10 mouse cellular contexts compared by ENCODE assay signal in genomic region chrX:72825589-72825905, GRCm38 (mm10). TPM values are rescaled to one million over a fixed set of nuclear protein-coding genes. Genes with fewer than 3 reads are reported as not detected.
DNase-seq lines count a peak whose midpoint lies in the region; ATAC-seq and TF ChIP-seq lines count a peak whose summit lies in the region.
"Had no signal": no experiment of that assay in that cellular context is flagged by ENCODE, and none has a peak within 500 bp of the region (broad histone marks: within the 10 kb centered on the region; RNA-seq: fewer than 3 reads in every experiment).

No protein-coding gene starts in this region.

- TF ChIP-seq CTCF in testis, adult 2 months (IDR thresholded peaks at IDR 0.05; ENCODE audit: control insufficient read depth, insufficient read depth, insufficient replicate concordance, low read depth, low read length), result no peak

- H3K4me1 ChIP-seq in testis, adult 2 months (ENCODE audit: control insufficient read depth, insufficient read depth, low read length), result peaks cover 2% of the 10 kb centered on the region
- H3K4me1 ChIP-seq in midbrain, embryonic 11.5 days (ENCODE audit: control insufficient read depth, insufficient read depth, low read length), result no peaks in the 10 kb centered on the region

- ATAC-seq in midbrain, embryonic 11.5 days (ENCODE audit: low FRiP score), result no peak
- no peak for ATAC-seq in frontal cortex, adult (ENCODE audit: low TSS enrichment)
- no peak for ATAC-seq in megakaryocyte-erythroid progenitor cell, adult 5-6 weeks (replicated peaks; ENCODE audit: low FRiP score, low TSS enrichment, poor library complexity, severe bottlenecking)

- peak; percentile 2 for DNase-seq in cerebellum, postnatal 10 days
- no peak for DNase-seq in cerebellum, adult 11 months
- DNase-seq in testis, postnatal 14 days (ENCODE audit: low spot score), result no peak
- no peak for DNase-seq in midbrain, embryonic 11.5 days (ENCODE audit: low spot score, missing footprints)
- no peak for DNase-seq in c-Kit-positive CD71-positive TER-119-positive erythroid progenitor cells, embryonic 14.5 days (ENCODE audit: low spot score)
- DNase-seq: gastrocnemius, postnatal 25 days; layer of hippocampus, postnatal 36 days had no signal

- peak overlapping the region; percentile 55; the same call in 1 of the 2 replicates for H3K4me3 ChIP-seq in testis, adult 2 months (ENCODE audit: control insufficient read depth, low read depth, low read length)
- peak overlapping the region; percentile 34 for H3K4me3 ChIP-seq in midbrain, embryonic 11.5 days (ENCODE audit: low read depth, low read length)

- no peaks in the 10 kb centered on the region for H3K27me3 ChIP-seq in testis, adult 2 months (ENCODE audit: control insufficient read depth, insufficient read depth, low read length)
- H3K27me3 ChIP-seq in midbrain, embryonic 11.5 days (ENCODE audit: control insufficient read depth, insufficient read depth, low read length), result peaks cover 8% of the 10 kb centered on the region

- no peak overlapping the region for H3K27ac ChIP-seq in testis, adult 2 months (ENCODE audit: control insufficient read depth, insufficient read depth, low read depth, low read length)
- no peak overlapping the region for H3K27ac ChIP-seq in midbrain, embryonic 11.5 days (ENCODE audit: low read depth, low read length)

- no peaks in the 10 kb centered on the region for H3K36me3 ChIP-seq in testis, adult 2 months (ENCODE audit: control insufficient read depth, insufficient read depth, low read length)
- no peaks in the 10 kb centered on the region for H3K36me3 ChIP-seq in midbrain, embryonic 11.5 days (ENCODE audit: control insufficient read depth, insufficient read depth, low read length)

- no peaks in the 10 kb centered on the region for H3K9me3 ChIP-seq in midbrain, embryonic 11.5 days (ENCODE audit: control insufficient read depth, low read length)

- H3K9ac ChIP-seq in midbrain, embryonic 11.5 days (ENCODE audit: low read length), result no peak overlapping the region

- 51% methylated on average over 7 of the region's 7 CpGs for WGBS in midbrain, embryonic 11.5 days

- TF ChIP-seq POLR2A in testis, adult 2 months (IDR thresholded peaks at IDR 0.05; ENCODE audit: control insufficient read depth, low read depth, low read length), result no peak

- H3K4me2 ChIP-seq in midbrain, embryonic 11.5 days, result peak overlapping the region; percentile 50

RNA-seq across cellular contexts. Expression of gene Gabrq, which starts 0.6 kb away (rescaled TPM):
- polyA plus RNA-seq in testis, adult 2 months (2012; rRNA removed), result 0.04 and 0.11 TPM in 2 replicates
- polyA plus RNA-seq in midbrain, embryonic 11.5 days (2014; fragmentation: Nextera tagmentation; extraction: Ambion mirVana), result 1.1 and 1.3 TPM in 2 replicates
- not detected in 2 replicates for total RNA-seq in megakaryocyte-erythroid progenitor cell, adult 5-6 weeks (2014; fragmentation: Nextera tagmentation)
- total RNA-seq in megakaryocyte-erythroid progenitor cell, adult 5-6 weeks (2017), result not detected in 2 replicates
- total RNA-seq: gastrocnemius, postnatal 25 days had no signal

Comparison
In these comparisons a context has a peak if more than half of its experiments do, and no peak if none do; other contexts are left out.
1. DNase-seq: peak in cerebellum, postnatal 10 days (2 of 2); none in cerebellum, adult 11 months (single experiment), testis, postnatal 14 days (single experiment), midbrain, embryonic 11.5 days (single experiment) and c-Kit-positive CD71-positive TER-119-positive erythroid progenitor cells, embryonic 14.5 days (single experiment).